Mouse (Mus musculus): ENCODE results near the gene AI467606. TPM values are rescaled to one million over a fixed set of nuclear protein-coding genes. Genes with fewer than 3 reads are reported as not detected.

AI467606 gene
- polyA plus RNA-seq, 1 experiment, result 4.9 TPM

- TF ChIP-seq CTCF (IDR thresholded peaks at IDR 0.05; ENCODE audit: control insufficient read depth, insufficient read depth, insufficient replicate concordance, low read depth, low read length), result no peak
- TF ChIP-seq POLR2A (IDR thresholded peaks at IDR 0.05; ENCODE audit: control insufficient read depth, low read depth, low read length), result no peak
- peaks cover 19% of the 10 kb centered on the region for H3K4me1 ChIP-seq (ENCODE audit: control insufficient read depth, insufficient read depth, low read length)
- H3K27ac ChIP-seq (ENCODE audit: control insufficient read depth, insufficient read depth, low read depth, low read length), result no peak overlapping the region
- H3K4me3 ChIP-seq (ENCODE audit: control insufficient read depth, low read depth, low read length), result no peak overlapping the region
- H3K36me3 ChIP-seq (ENCODE audit: control insufficient read depth, insufficient read depth, low read length), result no peaks in the 10 kb centered on the region
- H3K27me3 ChIP-seq (ENCODE audit: control insufficient read depth, insufficient read depth, low read length), result no peaks in the 10 kb centered on the region
These were observed 3.1 kb upstream of the AI467606 start for GRCm38 (mm10) chr7:127088083-127088482.

- no peaks in the 10 kb centered on the region for H3K27me3 ChIP-seq (ENCODE audit: control insufficient read depth, insufficient read depth, low read length)
- no peaks in the 10 kb centered on the region for H3K36me3 ChIP-seq (ENCODE audit: control insufficient read depth, insufficient read depth, low read length)
- TF ChIP-seq CTCF (IDR thresholded peaks at IDR 0.05; ENCODE audit: control insufficient read depth, insufficient read depth, insufficient replicate concordance, low read depth, low read length) (no peak), POLR2A (IDR thresholded peaks at IDR 0.05; ENCODE audit: control insufficient read depth, low read depth, low read length) (no peak)
- H3K4me1 ChIP-seq (ENCODE audit: control insufficient read depth, insufficient read depth, low read length), result peaks cover 19% of the 10 kb centered on the region
- H3K4me3 ChIP-seq (ENCODE audit: control insufficient read depth, low read depth, low read length), result no peak overlapping the region
- H3K27ac ChIP-seq (ENCODE audit: control insufficient read depth, insufficient read depth, low read depth, low read length), result no peak overlapping the region
These were observed 2.0 kb upstream of the AI467606 start for GRCm38 (mm10) chr7:127088901-127089845.

GRCm38 (mm10) chr7:127090154-127091113, 725 bp upstream of the AI467606 start:
- Histone ChIP-seq H3K4me3 (ENCODE audit: control insufficient read depth, low read depth, low read length) (peak overlapping the region; percentile 89), H3K27ac (ENCODE audit: control insufficient read depth, insufficient read depth, low read depth, low read length) (peak overlapping the region; percentile 71; the same call in 1 of the 2 replicates)

GRCm38 (mm10) chr7:127093914-127094313, 2.8 kb downstream of the AI467606 start:
- Histone ChIP-seq H3K27ac (ENCODE audit: control insufficient read depth, insufficient read depth, low read depth, low read length) (no peak overlapping the region), H3K27me3 (ENCODE audit: control insufficient read depth, insufficient read depth, low read length) (no peaks in the 10 kb centered on the region), H3K36me3 (ENCODE audit: control insufficient read depth, insufficient read depth, low read length) (no peaks in the 10 kb centered on the region), H3K4me1 (ENCODE audit: control insufficient read depth, insufficient read depth, low read length) (peaks cover 18% of the 10 kb centered on the region), H3K4me3 (ENCODE audit: control insufficient read depth, low read depth, low read length) (no peak overlapping the region)
- TF ChIP-seq POLR2A (IDR thresholded peaks at IDR 0.05; ENCODE audit: control insufficient read depth, low read depth, low read length) (no peak), CTCF (IDR thresholded peaks at IDR 0.05; ENCODE audit: control insufficient read depth, insufficient read depth, insufficient replicate concordance, low read depth, low read length) (no peak)

More at GRCm38 (mm10) chr7:127090154-127091113, 725 bp upstream of the AI467606 start:
- Histone ChIP-seq H3K4me1 (ENCODE audit: control insufficient read depth, insufficient read depth, low read length) (peaks cover 19% of the 10 kb centered on the region), H3K36me3 (ENCODE audit: control insufficient read depth, insufficient read depth, low read length) (no peaks in the 10 kb centered on the region), H3K27me3 (ENCODE audit: control insufficient read depth, insufficient read depth, low read length) (no peaks in the 10 kb centered on the region)
- no peak for TF ChIP-seq POLR2A (IDR thresholded peaks at IDR 0.05; ENCODE audit: control insufficient read depth, low read depth, low read length)
- TF ChIP-seq CTCF (IDR thresholded peaks at IDR 0.05; ENCODE audit: control insufficient read depth, insufficient read depth, insufficient replicate concordance, low read depth, low read length), result no peak

- no peak for TF ChIP-seq CTCF (IDR thresholded peaks at IDR 0.05; ENCODE audit: control insufficient read depth, insufficient read depth, insufficient replicate concordance, low read depth, low read length)
- TF ChIP-seq POLR2A (IDR thresholded peaks at IDR 0.05; ENCODE audit: control insufficient read depth, low read depth, low read length), result no peak
- Histone ChIP-seq H3K4me3 (ENCODE audit: control insufficient read depth, low read depth, low read length) (no peak overlapping the region), H3K4me1 (ENCODE audit: control insufficient read depth, insufficient read depth, low read length) (peaks cover 7% of the 10 kb centered on the region), H3K27me3 (ENCODE audit: control insufficient read depth, insufficient read depth, low read length) (no peaks in the 10 kb centered on the region), H3K36me3 (ENCODE audit: control insufficient read depth, insufficient read depth, low read length) (no peaks in the 10 kb centered on the region), H3K27ac (ENCODE audit: control insufficient read depth, insufficient read depth, low read depth, low read length) (no peak overlapping the region)
These were observed 5.3 kb downstream of the AI467606 start for GRCm38 (mm10) chr7:127096456-127096855.

- Histone ChIP-seq H3K27ac (ENCODE audit: control insufficient read depth, insufficient read depth, low read depth, low read length) (no peak overlapping the region), H3K27me3 (ENCODE audit: control insufficient read depth, insufficient read depth, low read length) (no peaks in the 10 kb centered on the region), H3K4me1 (ENCODE audit: control insufficient read depth, insufficient read depth, low read length) (no peaks in the 10 kb centered on the region), H3K36me3 (ENCODE audit: control insufficient read depth, insufficient read depth, low read length) (no peaks in the 10 kb centered on the region), H3K4me3 (ENCODE audit: control insufficient read depth, low read depth, low read length) (no peak overlapping the region)
- no peak for TF ChIP-seq POLR2A (IDR thresholded peaks at IDR 0.05; ENCODE audit: control insufficient read depth, low read depth, low read length)
These were observed 7.4 kb downstream of the AI467606 start for GRCm38 (mm10) chr7:127098521-127098920.

GRCm38 (mm10) chr7:127098950-127099349, 7.8 kb downstream of the AI467606 start:
- Histone ChIP-seq H3K4me1 (ENCODE audit: control insufficient read depth, insufficient read depth, low read length) (no peaks in the 10 kb centered on the region), H3K27ac (ENCODE audit: control insufficient read depth, insufficient read depth, low read depth, low read length) (no peak overlapping the region), H3K27me3 (ENCODE audit: control insufficient read depth, insufficient read depth, low read length) (no peaks in the 10 kb centered on the region), H3K36me3 (ENCODE audit: control insufficient read depth, insufficient read depth, low read length) (no peaks in the 10 kb centered on the region), H3K4me3 (ENCODE audit: control insufficient read depth, low read depth, low read length) (no peak overlapping the region)
- TF ChIP-seq CTCF (IDR thresholded peaks at IDR 0.05; ENCODE audit: control insufficient read depth, insufficient read depth, insufficient replicate concordance, low read depth, low read length) (no peak), POLR2A (IDR thresholded peaks at IDR 0.05; ENCODE audit: control insufficient read depth, low read depth, low read length) (no peak)
